Mouse (Mus musculus): ENCODE results near the gene Pgd. TPM values are rescaled to one million over a fixed set of nuclear protein-coding genes. Genes with fewer than 3 reads are reported as not detected.

Pgd gene
- polyA plus RNA-seq, 1 experiment from 2014 or later = 129 TPM

GRCm38 (mm10) chr4:149166957-149167611, 513 bp upstream of the Pgd start:
- peak overlapping the region; percentile 59 for H3K4me3 ChIP-seq (replicated peaks)
- H3K9ac ChIP-seq = peak overlapping the region; percentile 64
- peaks cover 28% of the 10 kb centered on the region for H3K36me3 ChIP-seq
- ATAC-seq (replicated peaks; ENCODE audit: low FRiP score) = peak; percentile 55
- H3K4me2 ChIP-seq = peak overlapping the region; percentile 96
- peaks cover 18% of the 10 kb centered on the region for H3K4me1 ChIP-seq
- WGBS = under 1% methylated on average over 27 of the region's 27 CpGs
- H3K27ac ChIP-seq = peak overlapping the region; percentile 88
- no peaks in the 10 kb centered on the region for H3K27me3 ChIP-seq
- H3K9me3 ChIP-seq (replicated peaks) = no peaks in the 10 kb centered on the region

DNA sequence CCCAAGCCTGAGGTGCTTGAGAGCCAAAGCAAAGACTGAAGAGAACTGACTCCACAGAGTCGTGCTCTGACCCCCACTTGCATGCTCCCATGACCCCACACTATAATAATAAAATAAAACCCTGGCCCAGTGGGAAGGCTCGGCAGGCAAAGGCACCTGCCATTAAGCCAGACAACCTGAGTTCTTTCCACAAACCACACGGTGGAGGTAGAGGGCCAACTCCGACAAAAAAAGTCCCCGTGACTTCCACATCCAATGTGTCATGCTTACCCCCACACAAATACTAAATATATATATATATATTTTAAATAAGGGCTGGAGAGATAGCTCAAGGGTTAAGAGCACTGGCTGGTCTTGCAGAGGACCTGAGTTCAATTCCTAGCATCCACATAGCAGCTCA, 2.4 kb downstream of the Pgd start:
- Histone ChIP-seq H3K36me3 (peaks cover 56% of the 10 kb centered on the region), H3K9me3 (replicated peaks) (no peaks in the 10 kb centered on the region), H3K27me3 (no peaks in the 10 kb centered on the region), H3K9ac (no peak overlapping the region), H3K4me2 (no peak overlapping the region), H3K4me3 (replicated peaks) (no peak overlapping the region), H3K4me1 (peaks cover 12% of the 10 kb centered on the region), H3K27ac (no peak overlapping the region)
- ATAC-seq (replicated peaks; ENCODE audit: low FRiP score) = no peak
- WGBS = 51% methylated on average over 5 of the region's 5 CpGs

GRCm38 (mm10) chr4:149163196-149163595, 3.4 kb downstream of the Pgd start:
- Histone ChIP-seq H3K27ac (no peak overlapping the region), H3K4me3 (replicated peaks) (no peak overlapping the region), H3K36me3 (peaks cover 65% of the 10 kb centered on the region), H3K4me1 (peaks cover 12% of the 10 kb centered on the region), H3K9me3 (replicated peaks) (no peaks in the 10 kb centered on the region), H3K27me3 (no peaks in the 10 kb centered on the region), H3K4me2 (no peak overlapping the region), H3K9ac (no peak overlapping the region)
- no peak for ATAC-seq (replicated peaks; ENCODE audit: low FRiP score)
- WGBS = 53% methylated on average over 1 of the region's 1 CpGs

- H3K4me2 ChIP-seq = no peak overlapping the region
- H3K9ac ChIP-seq = no peak overlapping the region
- no peaks in the 10 kb centered on the region for H3K27me3 ChIP-seq
- H3K4me1 ChIP-seq = peaks cover 12% of the 10 kb centered on the region
- H3K4me3 ChIP-seq (replicated peaks) = no peak overlapping the region
- peaks cover 86% of the 10 kb centered on the region for H3K36me3 ChIP-seq
- ATAC-seq (replicated peaks; ENCODE audit: low FRiP score) = no peak
- no peak overlapping the region for H3K27ac ChIP-seq
- WGBS = 94% methylated on average over 6 of the region's 6 CpGs
- no peaks in the 10 kb centered on the region for H3K9me3 ChIP-seq (replicated peaks)
Observed at GRCm38 (mm10) chr4:149161166-149161565, 5.4 kb downstream of the Pgd start.

DNA sequence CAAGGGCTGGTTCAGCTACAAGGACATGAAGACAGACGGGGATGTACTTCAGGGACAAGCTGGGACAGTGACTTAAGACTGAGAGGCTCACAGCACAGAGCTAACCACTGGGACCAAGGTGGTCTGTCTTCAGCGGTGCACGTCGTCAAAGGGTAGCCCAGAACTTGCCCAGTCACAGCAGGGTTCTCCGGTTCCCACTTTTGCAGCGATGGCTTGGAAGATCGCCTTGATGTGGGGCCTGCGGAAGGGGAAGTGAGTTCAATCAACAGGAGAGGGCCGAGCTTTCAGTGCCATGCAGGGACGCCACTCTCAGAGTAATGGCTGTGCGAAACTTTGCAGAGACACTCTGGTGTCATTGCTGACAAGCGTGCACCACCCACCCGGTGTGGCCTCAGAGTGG, 6.7 kb downstream of the Pgd start:
- no peak for ATAC-seq (replicated peaks; ENCODE audit: low FRiP score)
- Histone ChIP-seq H3K9me3 (replicated peaks) (no peaks in the 10 kb centered on the region), H3K27me3 (no peaks in the 10 kb centered on the region), H3K36me3 (peaks cover 96% of the 10 kb centered on the region), H3K4me3 (replicated peaks) (no peak overlapping the region), H3K27ac (no peak overlapping the region), H3K9ac (no peak overlapping the region), H3K4me1 (0 out of 2 replicates have a peak, but pooled peaks cover under 1% of the 10 kb centered on the region), H3K4me2 (no peak overlapping the region)
- WGBS = 89% methylated on average over 13 of the region's 13 CpGs

DNA sequence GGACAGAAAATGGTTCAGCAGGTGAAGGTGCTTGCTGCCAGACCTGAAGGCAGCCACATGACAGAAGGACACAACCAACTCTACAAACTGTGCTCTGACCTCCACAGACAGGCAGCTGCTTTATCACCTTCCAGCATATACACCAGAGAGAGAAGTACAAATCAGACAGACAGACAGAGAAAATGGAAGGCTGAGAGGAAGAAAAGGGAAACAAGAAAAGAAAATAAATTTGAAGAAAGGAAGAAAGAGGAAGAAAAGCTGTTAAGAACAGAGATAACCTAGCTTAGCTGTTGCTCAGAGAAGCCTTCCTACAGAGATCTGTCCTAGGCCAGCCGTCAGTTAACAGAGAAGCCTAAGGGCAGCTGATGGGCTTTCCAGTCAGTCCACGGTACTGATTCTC, 7.4 kb downstream of the Pgd start:
- H3K9ac ChIP-seq = no peak overlapping the region
- no peaks in the 10 kb centered on the region for H3K4me1 ChIP-seq
- no peaks in the 10 kb centered on the region for H3K9me3 ChIP-seq (replicated peaks)
- no peak for ATAC-seq (replicated peaks; ENCODE audit: low FRiP score)
- H3K36me3 ChIP-seq = peaks cover 97% of the 10 kb centered on the region
- no peak overlapping the region for H3K4me2 ChIP-seq
- no peak overlapping the region for H3K27ac ChIP-seq
- H3K27me3 ChIP-seq = no peaks in the 10 kb centered on the region
- 80% methylated on average over 2 of the region's 2 CpGs for WGBS
- H3K4me3 ChIP-seq (replicated peaks) = no peak overlapping the region

DNA sequence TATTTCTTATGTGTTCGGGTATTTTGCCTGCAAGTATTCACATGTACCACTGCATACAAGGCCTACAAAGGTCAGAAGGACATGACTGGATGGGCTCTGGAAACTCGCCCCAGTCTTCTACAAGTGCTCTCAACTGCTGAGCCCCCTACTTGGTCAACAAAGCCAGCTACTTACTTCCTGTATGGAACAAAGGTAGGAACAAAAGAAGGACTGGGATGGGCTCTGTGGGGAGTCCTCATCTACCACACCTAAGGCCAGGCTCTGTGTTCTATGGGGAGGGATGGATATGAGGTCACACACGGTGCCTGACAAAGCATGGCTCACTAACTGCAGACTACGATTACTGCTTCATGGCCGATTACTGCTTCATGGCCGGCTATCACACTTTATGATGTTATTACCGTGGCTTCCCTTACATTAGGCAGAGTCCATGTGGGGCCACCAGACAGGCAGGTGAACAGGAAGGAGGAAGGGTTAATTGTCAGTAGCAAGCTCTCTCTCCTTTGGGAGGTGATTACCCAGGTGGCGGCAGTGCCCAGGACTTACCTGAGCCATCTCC, 9.1 kb downstream of the Pgd start:
- WGBS = 82% methylated on average over 8 of the region's 8 CpGs
- H3K4me2 ChIP-seq = no peak overlapping the region
- peaks cover 99% of the 10 kb centered on the region for H3K36me3 ChIP-seq
- H3K27me3 ChIP-seq = no peaks in the 10 kb centered on the region
- no peak overlapping the region for H3K27ac ChIP-seq
- no peak overlapping the region for H3K9ac ChIP-seq
- no peak for ATAC-seq (replicated peaks; ENCODE audit: low FRiP score)
- H3K4me1 ChIP-seq = no peaks in the 10 kb centered on the region
- H3K9me3 ChIP-seq (replicated peaks) = no peaks in the 10 kb centered on the region
- H3K4me3 ChIP-seq (replicated peaks) = no peak overlapping the region

DNA sequence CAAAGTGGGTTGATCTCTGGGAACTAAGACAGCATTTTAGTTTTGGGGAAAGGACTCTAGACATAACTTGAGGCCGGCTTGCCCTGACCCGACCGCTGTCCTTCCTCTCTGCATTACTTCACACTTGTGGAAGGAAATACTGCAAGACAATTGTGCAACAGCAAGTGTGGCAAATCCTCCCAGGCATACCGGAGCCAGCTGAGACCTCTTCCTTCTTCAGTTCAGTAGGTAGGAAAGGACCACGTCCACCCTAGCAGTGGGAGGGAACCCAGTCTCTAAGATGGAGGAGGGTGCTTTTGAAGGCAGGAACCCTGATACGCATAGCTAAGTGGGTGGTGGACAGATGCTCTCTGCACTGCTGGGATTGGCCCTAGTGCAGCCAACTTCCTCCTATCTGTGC, 10.9 kb downstream of the Pgd start:
- H3K36me3 ChIP-seq = peaks cover 100% of the 10 kb centered on the region
- H3K4me3 ChIP-seq (replicated peaks) = no peak overlapping the region

DNA sequence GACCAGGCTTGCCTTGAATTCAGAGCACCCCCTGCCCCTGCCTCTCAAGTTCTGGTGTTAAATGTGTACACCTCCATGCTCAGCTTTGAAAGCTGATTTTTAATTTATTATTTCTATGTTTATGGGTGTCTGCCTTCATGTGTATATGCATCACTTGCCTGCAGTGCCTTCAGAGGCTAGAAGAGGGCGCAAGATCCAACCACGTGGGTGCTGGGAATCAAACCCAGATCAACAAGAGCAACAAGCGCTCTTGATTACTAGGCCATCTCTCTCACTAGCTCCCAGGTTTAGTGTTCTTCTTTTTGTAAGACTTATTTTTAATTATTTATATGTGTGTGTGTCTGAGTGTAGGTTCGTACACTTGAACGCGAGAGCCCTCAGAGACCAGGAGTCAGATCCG, 11.7 kb downstream of the Pgd start:
- WGBS = 95% methylated on average over 7 of the region's 7 CpGs

More for the DNA sequence above, 10.9 kb downstream of the Pgd start:
- Histone ChIP-seq H3K4me1 (peaks cover 1% of the 10 kb centered on the region; the same call in 1 of the 2 replicates), H3K9me3 (replicated peaks) (no peaks in the 10 kb centered on the region), H3K27me3 (no peaks in the 10 kb centered on the region), H3K27ac (no peak overlapping the region), H3K9ac (no peak overlapping the region), H3K4me2 (no peak overlapping the region)
- no peak for ATAC-seq (replicated peaks; ENCODE audit: low FRiP score)
- WGBS = 89% methylated on average over 6 of the region's 6 CpGs

DNA sequence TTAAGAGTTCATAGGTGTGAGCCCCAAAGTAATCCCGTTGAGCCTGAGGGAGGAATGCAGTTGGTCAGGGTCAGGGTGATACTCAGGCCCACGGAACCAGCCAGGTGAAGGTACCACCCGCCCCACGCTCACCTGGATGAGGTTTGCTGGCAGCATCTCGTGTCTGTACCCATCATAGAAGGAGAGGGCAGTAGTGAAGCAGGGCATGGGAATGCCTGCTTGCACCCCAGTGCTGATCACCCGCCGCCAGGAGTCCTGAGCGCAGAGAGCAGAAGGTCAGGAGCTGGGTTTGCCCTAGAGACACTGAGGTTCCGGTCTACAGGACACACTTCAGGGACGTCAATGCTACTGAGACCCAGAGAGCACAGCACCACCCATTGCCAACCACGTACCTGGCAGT, 15.8 kb downstream of the Pgd start:
- Histone ChIP-seq H3K9ac (no peak overlapping the region), H3K36me3 (peaks cover 67% of the 10 kb centered on the region), H3K27ac (no peak overlapping the region), H3K4me1 (peaks cover 31% of the 10 kb centered on the region), H3K9me3 (replicated peaks) (no peaks in the 10 kb centered on the region), H3K4me3 (replicated peaks) (no peak overlapping the region), H3K27me3 (no peaks in the 10 kb centered on the region), H3K4me2 (no peak overlapping the region)
- WGBS = 82% methylated on average over 11 of the region's 11 CpGs
- no peak for ATAC-seq (replicated peaks; ENCODE audit: low FRiP score)

More for the DNA sequence above, 11.7 kb downstream of the Pgd start:
- ATAC-seq (replicated peaks; ENCODE audit: low FRiP score) = no peak
- no peak overlapping the region for H3K4me2 ChIP-seq
- H3K9ac ChIP-seq = no peak overlapping the region
- peaks cover 8% of the 10 kb centered on the region; the same call in 1 of the 2 replicates for H3K4me1 ChIP-seq
- H3K27ac ChIP-seq = no peak overlapping the region
- H3K9me3 ChIP-seq (replicated peaks) = no peaks in the 10 kb centered on the region
- no peaks in the 10 kb centered on the region for H3K27me3 ChIP-seq
- peaks cover 100% of the 10 kb centered on the region for H3K36me3 ChIP-seq
- H3K4me3 ChIP-seq (replicated peaks) = no peak overlapping the region

DNA sequence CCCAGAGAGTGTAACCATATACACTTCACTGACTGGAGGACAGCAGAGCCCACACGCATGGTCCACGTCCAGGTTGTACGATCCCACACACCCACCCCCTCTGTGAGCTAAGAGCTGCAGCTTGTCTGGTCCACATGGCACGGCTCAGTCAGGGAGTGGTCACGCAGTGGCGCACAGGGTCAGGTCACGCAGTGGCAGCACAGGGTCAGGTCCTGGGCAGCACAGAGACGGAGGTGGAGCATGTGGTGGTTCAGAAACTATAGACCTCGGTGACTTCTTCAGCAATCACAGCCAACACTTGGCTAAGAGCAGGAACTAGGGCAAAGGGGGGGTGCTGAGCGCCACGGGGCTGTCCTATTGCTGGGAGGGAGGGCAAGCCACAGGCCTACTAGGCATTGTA, 16.3 kb downstream of the Pgd start:
- 0 out of 2 replicates have a peak, but pooled peaks have one; percentile 61 for ATAC-seq (replicated peaks; ENCODE audit: low FRiP score)
- Histone ChIP-seq H3K27me3 (no peaks in the 10 kb centered on the region), H3K4me1 (peaks cover 31% of the 10 kb centered on the region), H3K27ac (no peak overlapping the region), H3K4me2 (no peak overlapping the region), H3K4me3 (replicated peaks) (no peak overlapping the region), H3K9me3 (replicated peaks) (no peaks in the 10 kb centered on the region), H3K9ac (no peak overlapping the region), H3K36me3 (peaks cover 63% of the 10 kb centered on the region)
- 40% methylated on average over 11 of the region's 11 CpGs for WGBS

DNA sequence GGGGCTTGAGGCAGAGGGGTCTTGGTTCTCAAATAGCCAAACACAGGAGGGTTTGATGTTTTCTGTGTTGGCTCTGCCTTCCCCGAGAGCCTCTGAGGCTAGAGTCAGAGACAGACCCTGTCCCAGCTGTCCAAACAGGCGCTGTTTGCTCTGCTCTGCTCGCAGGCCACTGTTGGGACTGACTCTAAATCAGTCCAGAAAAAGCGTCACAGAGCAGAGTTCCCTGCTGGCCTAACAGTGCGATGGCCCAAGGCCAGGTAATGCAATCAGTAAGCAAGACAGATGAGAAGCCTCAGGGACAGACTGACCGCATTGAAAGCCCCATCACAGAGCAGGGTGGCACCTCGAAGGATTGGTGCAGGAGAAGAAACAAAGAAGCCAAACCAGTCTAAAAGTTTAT, 17.0 kb downstream of the Pgd start:
- Histone ChIP-seq H3K4me2 (no peak overlapping the region), H3K4me1 (peaks cover 31% of the 10 kb centered on the region), H3K9me3 (replicated peaks) (no peaks in the 10 kb centered on the region), H3K4me3 (replicated peaks) (no peak overlapping the region), H3K36me3 (peaks cover 56% of the 10 kb centered on the region), H3K27me3 (no peaks in the 10 kb centered on the region), H3K27ac (peak overlapping the region; percentile 51; the same call in 1 of the 2 replicates), H3K9ac (no peak overlapping the region)
- ATAC-seq (replicated peaks; ENCODE audit: low FRiP score) = no peak; the same call in 1 of the 2 replicates
- 32% methylated on average over 7 of the region's 7 CpGs for WGBS

Data from kidney, embryonic 15.5 days (tissue).